Mouse (Mus musculus): Measurements from ENCODE around the gene Mrps33. TPM values are rescaled to one million over a fixed set of nuclear protein-coding genes. Genes with fewer than 3 reads are reported as not detected.

Gene Mrps33
- total and polyA plus RNA-seq, 3 experiments: 102 to 1,706 (median 126) TPM

DNA sequence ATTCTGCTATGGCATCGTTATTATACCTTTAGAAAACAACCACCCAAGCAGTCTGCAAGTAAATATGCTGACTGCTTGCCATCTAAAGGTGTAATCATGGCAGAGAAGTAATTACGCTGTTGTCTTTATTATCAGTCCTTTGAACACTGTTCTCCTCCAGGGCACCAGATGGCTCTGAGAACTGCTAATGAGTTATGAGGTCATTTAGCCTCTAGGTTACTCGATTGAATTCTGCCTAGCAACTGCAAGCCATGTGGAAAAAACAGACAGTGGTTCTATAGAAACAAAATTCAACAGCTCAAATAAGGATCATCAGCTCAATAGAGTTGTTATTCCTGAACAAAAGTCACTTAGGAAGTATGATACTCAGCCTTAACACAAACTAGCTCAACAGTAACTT, 4.9 kb downstream of the Mrps33 start:
- H3K9me3 ChIP-seq (replicated peaks; ENCODE audit: insufficient read depth, low read length): no peaks in the 10 kb centered on the region
- TF ChIP-seq SMC3 (IDR thresholded peaks at IDR 0.05; ENCODE audit: low read depth, low read length) (no peak), EP300 (IDR thresholded peaks at IDR 0.05; ENCODE audit: low read depth in 1 of 2, low read length in 2 of 2) (no peak), USF1 (IDR thresholded peaks at IDR 0.05; ENCODE audit: low read depth, low read length) (no peak), CTCF (IDR thresholded peaks at IDR 0.05 in 2 of 3, conservative IDR thresholded peaks at IDR 0.05 in 1 of 3; ENCODE audit: control insufficient read depth in 1 of 3, insufficient read depth in 1 of 3, low read depth in 2 of 3, low read length in 3 of 3, poor library complexity in 1 of 3, severe bottlenecking in 1 of 3) (no peak), TBP (IDR thresholded peaks at IDR 0.05; ENCODE audit: low read depth, low read length) (no peak), GATA1 (IDR thresholded peaks at IDR 0.05; ENCODE audit: low read depth, low read length) (no peak), KAT2A (conservative IDR thresholded peaks at IDR 0.05; ENCODE audit: low read depth, low read length) (no peak), NELFE (IDR thresholded peaks at IDR 0.05; ENCODE audit: low read depth, low read length) (no peak), MEF2A (IDR thresholded peaks at IDR 0.05; ENCODE audit: extremely low read depth, insufficient replicate concordance, low read depth, low read length, poor library complexity, severe bottlenecking) (no peak), MYB (IDR thresholded peaks at IDR 0.05; ENCODE audit: low read depth, low read length) (no peak), ZNF384 (IDR thresholded peaks at IDR 0.05; ENCODE audit: low read depth, low read length) (no peak), GABPA (IDR thresholded peaks at IDR 0.05; ENCODE audit: low read depth, low read length) (no peak), ZMIZ1 (IDR thresholded peaks at IDR 0.05; ENCODE audit: low read depth, low read length) (no peak), MYC (IDR thresholded peaks at IDR 0.05; ENCODE audit: low read depth, low read length) (no peak), HCFC1 (IDR thresholded peaks at IDR 0.05; ENCODE audit: low read depth, low read length) (no peak)
- H3K27me3 ChIP-seq (ENCODE audit: control insufficient read depth in 1 of 2, insufficient read depth in 2 of 2, low read length in 2 of 2): no peaks in the 10 kb centered on the region
- H3K27ac ChIP-seq (ENCODE audit: control insufficient read depth, low read depth, low read length): no peak overlapping the region
- H3K4me1 ChIP-seq (ENCODE audit: control insufficient read depth in 1 of 2, insufficient read depth in 2 of 2, low read length in 2 of 2): peaks cover 0 to 4% of the 10 kb centered on the region in 2 experiments; a peak in 1 of 4 replicates
- H3K4me3 ChIP-seq (ENCODE audit: control insufficient read depth in 1 of 2, insufficient read depth in 1 of 2, low read depth in 2 of 2, low read length in 2 of 2): no peak overlapping the region
- no peak overlapping the region for H3K9ac ChIP-seq (ENCODE audit: control insufficient read depth, low read depth, low read length, poor library complexity, severe bottlenecking)
- peaks cover 12% of the 10 kb centered on the region for H3K79me2 ChIP-seq (ENCODE audit: control insufficient read depth, insufficient read depth, low read length, poor library complexity)
- no peak for DNase-seq (ENCODE audit: low read depth, low spot score)
- peaks cover 4 to 10% of the 10 kb centered on the region in 2 experiments; a peak in 3 of 4 replicates for H3K36me3 ChIP-seq (ENCODE audit: control insufficient read depth in 1 of 2, insufficient read depth in 2 of 2, low read length in 2 of 2)

- Histone ChIP-seq H3K27ac (ENCODE audit: control insufficient read depth, low read depth, low read length) (no peak overlapping the region), H3K9me3 (replicated peaks; ENCODE audit: insufficient read depth, low read length) (no peaks in the 10 kb centered on the region), H3K36me3 (ENCODE audit: control insufficient read depth in 1 of 2, insufficient read depth in 2 of 2, low read length in 2 of 2) (peaks cover 0 to 4% of the 10 kb centered on the region in 2 experiments; a peak in 1 of 4 replicates), H3K27me3 (ENCODE audit: control insufficient read depth in 1 of 2, insufficient read depth in 2 of 2, low read length in 2 of 2) (no peaks in the 10 kb centered on the region; a peak in 1 of 4 replicates), H3K79me2 (ENCODE audit: control insufficient read depth, insufficient read depth, low read length, poor library complexity) (no peaks in the 10 kb centered on the region; the same call in 1 of the 2 replicates), H3K9ac (ENCODE audit: control insufficient read depth, low read depth, low read length, poor library complexity, severe bottlenecking) (no peak overlapping the region), H3K4me1 (ENCODE audit: control insufficient read depth in 1 of 2, insufficient read depth in 2 of 2, low read length in 2 of 2) (no peaks in the 10 kb centered on the region), H3K4me3 (ENCODE audit: control insufficient read depth in 1 of 2, insufficient read depth in 1 of 2, low read depth in 2 of 2, low read length in 2 of 2) (no peak overlapping the region)
- DNase-seq (ENCODE audit: low read depth, low spot score): no peak
- TF ChIP-seq ZKSCAN1 (IDR thresholded peaks at IDR 0.05; ENCODE audit: low read depth, low read length) (no peak), TBP (IDR thresholded peaks at IDR 0.05; ENCODE audit: low read depth, low read length) (no peak), ETS1 (IDR thresholded peaks at IDR 0.05; ENCODE audit: low read depth, low read length) (no peak), SMC3 (IDR thresholded peaks at IDR 0.05; ENCODE audit: low read depth, low read length) (no peak)
These were observed 9.8 kb downstream of the Mrps33 start for GRCm38 (mm10) chr6:39800977-39801376.
